Mouse (Mus musculus): ENCODE data around the gene Hdac8.

DNA sequence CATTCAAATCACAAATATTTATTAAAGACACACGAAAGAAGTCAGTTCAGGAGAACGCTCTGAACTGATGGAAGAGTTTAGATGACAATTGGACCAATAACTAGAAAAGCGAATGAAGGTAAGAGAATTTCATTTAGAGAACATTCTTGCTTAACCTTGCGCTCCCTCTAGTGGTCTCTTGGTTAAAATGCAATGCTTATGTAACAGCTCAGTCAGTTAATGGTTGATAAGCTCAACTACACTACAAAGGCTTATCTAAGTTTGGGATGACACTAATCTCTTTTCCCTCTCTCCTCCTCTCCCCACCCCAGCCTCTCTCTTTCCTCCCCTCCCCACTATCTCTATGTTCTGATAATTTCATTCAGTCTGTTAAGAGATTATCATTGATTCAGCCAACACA is 26.2 kb downstream of the Hdac8 start:
- no peak for TF ChIP-seq POLR2A (IDR thresholded peaks at IDR 0.05; ENCODE audit: insufficient read depth, low read length)
- TF ChIP-seq CTCF (IDR thresholded peaks at IDR 0.05; ENCODE audit: low read depth, low read length): no peak
- TF ChIP-seq EP300 (IDR thresholded peaks at IDR 0.05; ENCODE audit: insufficient read depth, low read depth, low read length): no peak
